Mouse (Mus musculus) heart, adult 2 months (tissue): ENCODE measurements around the gene Atg13. TPM values are rescaled to one million over a fixed set of nuclear protein-coding genes. Genes with fewer than 3 reads are reported as not detected.

ENCODE experiments used
- DNase-seq, 2 experiments: peaks; one replicate each; pipeline ENCODE4 v3.0.0; 2021
- H3K27ac ChIP-seq: fragments of 200-600 bp; 2 replicates; pipeline ENCODE4 v1.8.1; 2022
- H3K27me3 ChIP-seq: fragments of 200-500 bp; 2 replicates; pipeline ENCODE4 v1.6.1; 2012; ENCODE audit warnings: mild to moderate bottlenecking, low read length, inconsistent platforms, mixed read lengths; ENCODE audit not compliant: control insufficient read depth, insufficient read depth
- H3K36me3 ChIP-seq: fragments of 200-500 bp; 2 replicates; pipeline ENCODE4 v1.6.1; 2012; ENCODE audit warnings: low read length, inconsistent platforms; ENCODE audit not compliant: control insufficient read depth, insufficient read depth
- H3K4me1 ChIP-seq: fragments of 200-500 bp; 2 replicates; pipeline ENCODE4 v1.6.1; 2011; ENCODE audit warnings: low read length; ENCODE audit not compliant: control insufficient read depth, insufficient read depth
- H3K4me3 ChIP-seq: fragments of 200-600 bp; 2 replicates; pipeline ENCODE4 v1.8.1; 2022
- H3K79me2 ChIP-seq: fragments of 200-500 bp; replicated peaks from 2 replicates; pipeline ENCODE4 v1.6.1; 2012; ENCODE audit warnings: mild to moderate bottlenecking, inconsistent platforms, low read length, moderate library complexity, mixed read lengths; ENCODE audit not compliant: control insufficient read depth, insufficient read depth
- H3K9ac ChIP-seq: fragments of 200-500 bp; 2 replicates; pipeline ENCODE4 v1.6.1; 2012; ENCODE audit warnings: low read depth, mild to moderate bottlenecking, control low read depth, inconsistent platforms, low read length, mixed read lengths
- CTCF ChIP-seq: fragments of 200-600 bp; IDR thresholded peaks from 2 replicates; pipeline ENCODE4 v1.8.1; 2022; ENCODE audit warnings: antibody characterized with exemption, mild to moderate bottlenecking, moderate library complexity
- EP300 ChIP-seq: fragments of 200-500 bp; IDR thresholded peaks from 2 replicates; pipeline ENCODE4 v1.6.1; 2011; ENCODE audit warnings: low read depth, low read length, control low read depth; ENCODE audit not compliant: insufficient read depth
- POLR2A ChIP-seq: fragments of 200-500 bp; IDR thresholded peaks from 2 replicates; pipeline ENCODE4 v1.6.1; 2011; ENCODE audit warnings: mild to moderate bottlenecking, low read depth, low read length, control low read depth; ENCODE audit not compliant: insufficient read depth
- WGBS: fragments of 180-500 bp; shearing (Covaris S2); methylation state at CpG from one replicate; pipeline ENCODE4 v1.1.7; 2018; 5-methylcytosine and 5-hydroxymethylcytosine counted together
- intact Hi-C: fragments of 180-260 bp; cut with DNase I; formaldehyde crosslinking; loops from one replicate; pipeline ENCODE4 v1.15.1; 2025
- polyA plus RNA-seq: library from polyadenylated mRNA; depleted of rRNA; stranded (reverse); fragments of >200 nt; gene quantifications from 2 replicates; pipeline ENCODE4 v1.2.3, GENCODE M21; 2012
- total RNA-seq, 2 experiments: library from RNA; stranded (reverse); gene quantifications; 2 replicates each; pipeline ENCODE4 v1.2.3; 2021

Atg13 gene
- total and polyA plus RNA-seq, 3 experiments = 43.1 to 66.4 (median 54.1) TPM

DNA sequence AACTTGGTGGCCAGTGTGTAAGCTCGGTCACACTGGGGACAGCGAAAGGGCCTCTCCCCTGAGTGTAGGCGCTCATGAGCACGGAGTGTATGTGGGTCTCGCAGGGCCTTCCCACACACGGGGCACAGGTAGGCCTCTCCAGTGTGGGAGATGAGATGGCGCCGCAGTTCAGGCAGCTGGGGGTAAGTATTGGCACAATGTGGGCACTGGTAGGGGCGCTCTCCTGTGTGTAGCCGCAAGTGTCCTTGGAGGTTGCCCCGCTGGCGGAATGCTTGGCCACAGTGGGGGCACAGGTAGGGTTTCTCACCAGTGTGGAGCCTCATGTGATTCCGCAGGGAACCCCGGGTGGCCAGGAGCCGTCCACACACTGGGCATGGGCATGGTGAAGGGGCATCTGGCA is 65.0 kb downstream of the Atg13 start:
- no peak overlapping the region for H3K4me3 ChIP-seq
- no peaks in the 10 kb centered on the region for H3K27me3 ChIP-seq
- 0 out of 2 replicates have a peak, but pooled peaks cover under 1% of the 10 kb centered on the region for H3K79me2 ChIP-seq
- intact Hi-C loops = no loop called here
- no peak overlapping the region for H3K9ac ChIP-seq
- H3K27ac ChIP-seq = no peak overlapping the region
- DNase-seq = no peak
- TF ChIP-seq EP300 (no peak), POLR2A (no peak), CTCF (no peak)
- H3K36me3 ChIP-seq = no peaks in the 10 kb centered on the region
- 0 out of 2 replicates have a peak, but pooled peaks cover 1% of the 10 kb centered on the region for H3K4me1 ChIP-seq
- WGBS = 98% methylated on average over 15 of the region's 15 CpGs

DNA sequence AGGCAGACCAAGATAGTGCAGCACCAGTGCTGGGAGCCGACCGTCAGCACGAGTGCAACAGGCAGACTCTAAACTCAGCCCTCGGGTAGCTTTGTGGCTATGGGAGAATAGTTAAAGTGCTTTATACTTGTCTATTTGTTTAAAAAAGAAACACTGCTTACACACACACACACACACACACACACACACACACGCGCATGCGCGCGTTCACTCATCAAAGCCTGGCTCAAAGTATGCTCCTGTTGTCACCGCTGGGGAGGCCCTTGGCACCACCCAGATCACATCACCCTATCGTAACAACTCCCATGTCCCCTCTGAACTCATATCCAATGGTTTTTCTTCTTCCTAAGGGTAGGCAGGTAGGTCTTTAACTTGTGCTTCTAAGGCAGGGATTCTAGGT is 66.4 kb downstream of the Atg13 start:
- intact Hi-C loops = no loop called here
- no peaks in the 10 kb centered on the region for H3K36me3 ChIP-seq
- 92% methylated on average over 11 of the region's 11 CpGs for WGBS

DNA sequence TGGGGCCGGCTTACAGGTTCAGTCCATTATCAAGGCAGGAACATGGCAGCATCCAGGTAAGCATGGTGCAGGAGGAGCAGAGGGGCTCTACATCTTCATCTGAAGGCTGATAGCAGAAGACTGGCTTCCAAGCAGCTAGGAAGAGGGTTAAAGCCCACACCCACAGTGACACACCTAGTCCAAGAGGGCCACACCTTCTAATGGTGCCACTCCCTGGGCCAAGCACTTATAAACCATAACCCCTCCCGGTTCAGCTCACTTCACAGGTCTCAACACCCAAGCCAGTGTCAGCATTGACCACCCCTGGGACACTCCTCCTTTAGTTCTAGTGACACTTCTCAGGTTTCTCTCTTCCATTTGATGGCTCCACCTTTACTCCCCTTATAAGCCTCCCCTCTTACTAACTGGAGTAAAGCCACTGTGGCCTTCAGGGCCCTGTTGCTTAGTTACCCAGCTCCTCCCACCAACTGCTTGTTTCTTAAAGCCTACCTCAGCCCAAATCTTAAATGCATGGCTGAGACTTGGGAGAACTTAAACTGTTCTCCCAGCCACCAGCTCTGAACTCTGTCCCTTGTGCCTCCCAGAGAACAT is 67.5 kb downstream of the Atg13 start:
- DNase-seq = no peak
- Histone ChIP-seq H3K4me3 (no peak overlapping the region), H3K4me1 (no peaks in the 10 kb centered on the region), H3K9ac (no peak overlapping the region), H3K79me2 (no peaks in the 10 kb centered on the region), H3K27me3 (no peaks in the 10 kb centered on the region), H3K36me3 (no peaks in the 10 kb centered on the region), H3K27ac (no peak overlapping the region)
- TF ChIP-seq EP300 = no peak
- no peak for TF ChIP-seq CTCF
- no peak for TF ChIP-seq POLR2A
- WGBS = 90% methylated on average over 2 of the region's 2 CpGs
- intact Hi-C loops = no loop called here

More for the DNA sequence above, 66.4 kb downstream of the Atg13 start:
- Histone ChIP-seq H3K4me1 (0 out of 2 replicates have a peak, but pooled peaks cover 1% of the 10 kb centered on the region), H3K27me3 (no peaks in the 10 kb centered on the region), H3K27ac (no peak overlapping the region), H3K9ac (no peak overlapping the region), H3K79me2 (no peaks in the 10 kb centered on the region), H3K4me3 (no peak overlapping the region)
- TF ChIP-seq CTCF = no peak
- TF ChIP-seq EP300 = no peak
- TF ChIP-seq POLR2A = no peak
- no peak for DNase-seq

DNA sequence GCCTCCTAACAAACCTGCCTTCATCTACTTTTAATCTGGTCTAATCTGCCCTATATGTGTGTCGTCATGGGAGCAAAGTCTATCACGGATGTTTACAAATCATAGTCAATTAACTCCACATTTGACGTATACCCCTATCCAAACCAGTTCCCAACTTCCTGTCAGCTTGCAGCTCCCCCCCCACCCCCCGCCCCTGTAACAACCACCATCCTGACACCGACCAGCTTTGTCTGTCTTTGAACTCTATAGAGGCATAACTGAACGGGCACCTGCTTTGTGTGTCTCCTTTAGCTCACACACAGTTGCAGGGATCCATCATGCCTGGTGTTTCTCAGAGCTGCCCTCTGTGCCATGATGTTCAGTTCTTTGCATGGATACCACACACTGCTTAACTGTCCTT is 71.4 kb downstream of the Atg13 start:
- Histone ChIP-seq H3K27ac (no peak overlapping the region), H3K4me1 (no peaks in the 10 kb centered on the region), H3K9ac (no peak overlapping the region), H3K36me3 (no peaks in the 10 kb centered on the region), H3K27me3 (no peaks in the 10 kb centered on the region), H3K79me2 (no peaks in the 10 kb centered on the region), H3K4me3 (no peak overlapping the region)
- WGBS = 70% methylated on average over 6 of the region's 6 CpGs
- intact Hi-C loops = no loop called here
- no peak for DNase-seq
- no peak for TF ChIP-seq EP300
- TF ChIP-seq POLR2A = no peak
- no peak for TF ChIP-seq CTCF

DNA sequence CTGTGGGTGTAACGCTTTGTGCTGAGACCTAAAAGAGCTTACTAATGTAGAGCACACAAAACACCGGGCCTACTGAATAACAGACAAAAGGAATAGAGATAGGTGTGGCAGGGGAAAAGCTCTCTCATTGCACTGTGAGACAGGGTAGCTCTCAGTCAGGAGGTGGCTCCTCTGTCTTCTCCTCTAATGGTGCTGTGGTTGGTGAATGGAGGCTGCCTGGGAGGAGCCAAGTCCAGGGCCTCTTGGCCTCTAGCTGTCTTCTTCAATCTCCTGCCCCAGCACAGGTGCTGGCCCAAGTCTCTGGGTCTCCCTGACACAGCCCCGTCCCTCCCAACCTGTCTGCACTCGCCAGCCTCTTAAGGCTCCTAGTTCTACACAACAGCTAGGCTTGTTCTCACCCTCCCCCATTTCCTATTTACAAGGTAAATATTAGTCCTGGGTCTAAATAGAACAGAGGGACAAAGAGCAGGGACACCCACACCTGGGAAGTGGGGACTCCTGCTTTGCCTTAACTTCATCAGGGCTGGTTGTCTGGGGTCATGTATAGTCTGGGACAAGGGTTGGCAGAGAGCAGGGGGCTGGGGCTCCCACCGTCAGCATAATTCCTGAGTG is 73.5 kb downstream of the Atg13 start:
- Histone ChIP-seq H3K36me3 (no peaks in the 10 kb centered on the region), H3K4me3 (no peak overlapping the region), H3K4me1 (no peaks in the 10 kb centered on the region), H3K27ac (no peak overlapping the region), H3K79me2 (no peaks in the 10 kb centered on the region), H3K9ac (no peak overlapping the region), H3K27me3 (no peaks in the 10 kb centered on the region)
- TF ChIP-seq POLR2A = no peak
- no peak for TF ChIP-seq CTCF
- TF ChIP-seq EP300 = no peak
- intact Hi-C loops = no loop called here
- no peak for DNase-seq
- 72% methylated on average over 5 of the region's 5 CpGs for WGBS

DNA sequence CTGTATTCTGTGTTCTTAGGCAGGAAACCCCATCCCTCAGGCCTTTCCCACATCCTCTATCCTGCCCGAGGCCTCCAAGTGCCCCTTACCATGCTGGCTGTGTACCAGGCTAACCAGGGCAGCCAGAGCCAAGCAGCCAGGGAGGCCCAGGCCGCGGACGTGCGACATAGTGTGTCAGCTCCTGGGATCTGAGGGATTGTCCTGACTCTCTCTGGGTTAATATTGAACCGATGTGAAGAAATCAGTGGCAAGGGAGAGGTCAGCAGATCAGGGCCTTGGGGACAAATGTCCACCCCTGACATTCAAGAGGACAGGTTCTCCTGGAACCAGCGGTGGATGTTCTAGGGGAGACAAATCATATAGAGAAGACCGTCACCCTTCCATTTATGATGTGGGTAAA is 74.1 kb downstream of the Atg13 start, which contains the start of gene F2:
F2 (minus strand) TSS at position 186 of the 400 bp plus-strand sequence.
- intact Hi-C loops = no loop called here
- TF ChIP-seq CTCF (no peak), EP300 (no peak), POLR2A (no peak)
- Histone ChIP-seq H3K79me2 (no peaks in the 10 kb centered on the region), H3K36me3 (no peaks in the 10 kb centered on the region), H3K27me3 (no peaks in the 10 kb centered on the region), H3K4me1 (no peaks in the 10 kb centered on the region), H3K9ac (no peak within 1 kb of the TSS), H3K27ac (no peak within 1 kb of the TSS), H3K4me3 (no peak within 1 kb of the TSS)
- WGBS = 91% methylated on average over 8 of the region's 8 CpGs
- no peak for DNase-seq
